8 mouse cellular contexts compared by ENCODE assay signal in genomic region chr8:121334495-121335424, GRCm38 (mm10).
DNase-seq lines count a peak whose midpoint lies in the region; ATAC-seq lines count a peak whose summit lies in the region.

No protein-coding gene starts in this region.

- no peaks in the 10 kb centered on the region for H3K27me3 ChIP-seq in forebrain, embryonic 10.5 days (ENCODE audit: poor library complexity, severe bottlenecking)
- no peaks in the 10 kb centered on the region for H3K27me3 ChIP-seq in forebrain, embryonic 15.5 days
- peaks cover 7% of the 10 kb centered on the region; the same call in 1 of the 2 replicates for H3K27me3 ChIP-seq in forebrain, embryonic 12.5 days
- no peaks in the 10 kb centered on the region for H3K27me3 ChIP-seq in hindbrain, embryonic 14.5 days (ENCODE audit: control insufficient read depth, insufficient read depth, low read length)
- H3K27me3 ChIP-seq in limb, embryonic 15.5 days: no peaks in the 10 kb centered on the region

- H3K9ac ChIP-seq in forebrain, embryonic 15.5 days (replicated peaks): no peak overlapping the region
- no peak overlapping the region for H3K9ac ChIP-seq in forebrain, embryonic 12.5 days
- no peak overlapping the region for H3K9ac ChIP-seq in hindbrain, embryonic 14.5 days
- H3K9ac ChIP-seq in limb, embryonic 15.5 days: no peak overlapping the region

- H3K4me2 ChIP-seq in forebrain, embryonic 15.5 days (replicated peaks): no peak overlapping the region
- H3K4me2 ChIP-seq in forebrain, embryonic 12.5 days: no peak overlapping the region
- H3K4me2 ChIP-seq in hindbrain, embryonic 14.5 days (replicated peaks): no peak overlapping the region
- H3K4me2 ChIP-seq in limb, embryonic 15.5 days: no peak overlapping the region

- WGBS in forebrain, embryonic 10.5 days: 70% methylated on average over 33 of the region's 33 CpGs
- WGBS in forebrain, embryonic 15.5 days: 61% methylated on average over 33 of the region's 33 CpGs
- 61% methylated on average over 33 of the region's 33 CpGs for WGBS in forebrain, embryonic 12.5 days
- 59% methylated on average over 33 of the region's 33 CpGs for WGBS in hindbrain, embryonic 14.5 days
- WGBS in limb, embryonic 15.5 days: 35% methylated on average over 33 of the region's 33 CpGs

- peaks cover 21% of the 10 kb centered on the region for H3K4me1 ChIP-seq in forebrain, embryonic 10.5 days
- H3K4me1 ChIP-seq in forebrain, embryonic 15.5 days: 0 out of 2 replicates have a peak, but pooled peaks cover 6% of the 10 kb centered on the region
- peaks cover 9% of the 10 kb centered on the region; the same call in 1 of the 2 replicates for H3K4me1 ChIP-seq in forebrain, embryonic 12.5 days
- 0 out of 2 replicates have a peak, but pooled peaks cover 4% of the 10 kb centered on the region for H3K4me1 ChIP-seq in hindbrain, embryonic 14.5 days (replicated peaks; ENCODE audit: control insufficient read depth, insufficient read depth, low read length)
- peaks cover 28% of the 10 kb centered on the region for H3K4me1 ChIP-seq in limb, embryonic 15.5 days

- no peak for DNase-seq in forebrain, embryonic 10.5 days (ENCODE audit: extremely low spot score, low spot score)
- DNase-seq in hindbrain, embryonic 14.5 days (ENCODE audit: low spot score): no peak
- no peak for DNase-seq in spleen, postnatal 10 days (ENCODE audit: low spot score in 2 of 2)
- no peak for DNase-seq in right cerebral cortex, postnatal 25 days
- no peak for DNase-seq in testis, postnatal 10 days (ENCODE audit: low spot score)

- no peak for ATAC-seq in forebrain, embryonic 15.5 days (replicated peaks)
- peak; percentile 65 for ATAC-seq in forebrain, embryonic 12.5 days (ENCODE audit: low FRiP score)
- ATAC-seq in hindbrain, embryonic 14.5 days (ENCODE audit: low FRiP score): peak; percentile 11; the same call in 1 of the 2 replicates
- ATAC-seq in limb, embryonic 15.5 days (ENCODE audit: insufficient number of reproducible peaks, low FRiP score, low TSS enrichment, low read depth): peak; percentile 52; the same call in 1 of the 2 replicates

- peak overlapping the region; percentile 84 for H3K27ac ChIP-seq in forebrain, embryonic 10.5 days
- no peak overlapping the region for H3K27ac ChIP-seq in forebrain, embryonic 15.5 days (replicated peaks)
- H3K27ac ChIP-seq in forebrain, embryonic 12.5 days: peak overlapping the region; percentile 43
- peak overlapping the region; percentile 14; the same call in 1 of the 2 replicates for H3K27ac ChIP-seq in hindbrain, embryonic 14.5 days
- peak overlapping the region; percentile 52 for H3K27ac ChIP-seq in limb, embryonic 15.5 days

- no peaks in the 10 kb centered on the region for H3K36me3 ChIP-seq in forebrain, embryonic 10.5 days (replicated peaks)
- no peaks in the 10 kb centered on the region for H3K36me3 ChIP-seq in forebrain, embryonic 15.5 days
- H3K36me3 ChIP-seq in forebrain, embryonic 12.5 days (replicated peaks): no peaks in the 10 kb centered on the region
- no peaks in the 10 kb centered on the region for H3K36me3 ChIP-seq in hindbrain, embryonic 14.5 days (replicated peaks; ENCODE audit: control insufficient read depth, insufficient read depth)
- no peaks in the 10 kb centered on the region for H3K36me3 ChIP-seq in limb, embryonic 15.5 days

- H3K9me3 ChIP-seq in forebrain, embryonic 10.5 days: peaks cover 8% of the 10 kb centered on the region
- no peaks in the 10 kb centered on the region for H3K9me3 ChIP-seq in forebrain, embryonic 15.5 days
- no peaks in the 10 kb centered on the region for H3K9me3 ChIP-seq in forebrain, embryonic 12.5 days
- no peaks in the 10 kb centered on the region for H3K9me3 ChIP-seq in hindbrain, embryonic 14.5 days (ENCODE audit: control insufficient read depth, low read length)
- H3K9me3 ChIP-seq in limb, embryonic 15.5 days: no peaks in the 10 kb centered on the region

- H3K4me3 ChIP-seq in forebrain, embryonic 10.5 days: no peak overlapping the region
- H3K4me3 ChIP-seq in forebrain, embryonic 15.5 days: no peak overlapping the region
- H3K4me3 ChIP-seq in forebrain, embryonic 12.5 days (replicated peaks): no peak overlapping the region
- no peak overlapping the region for H3K4me3 ChIP-seq in hindbrain, embryonic 14.5 days (replicated peaks; ENCODE audit: low read length)
- H3K4me3 ChIP-seq in limb, embryonic 15.5 days: no peak overlapping the region
